13 mouse cellular contexts compared by ENCODE assay signal in the genomic region with DNA sequence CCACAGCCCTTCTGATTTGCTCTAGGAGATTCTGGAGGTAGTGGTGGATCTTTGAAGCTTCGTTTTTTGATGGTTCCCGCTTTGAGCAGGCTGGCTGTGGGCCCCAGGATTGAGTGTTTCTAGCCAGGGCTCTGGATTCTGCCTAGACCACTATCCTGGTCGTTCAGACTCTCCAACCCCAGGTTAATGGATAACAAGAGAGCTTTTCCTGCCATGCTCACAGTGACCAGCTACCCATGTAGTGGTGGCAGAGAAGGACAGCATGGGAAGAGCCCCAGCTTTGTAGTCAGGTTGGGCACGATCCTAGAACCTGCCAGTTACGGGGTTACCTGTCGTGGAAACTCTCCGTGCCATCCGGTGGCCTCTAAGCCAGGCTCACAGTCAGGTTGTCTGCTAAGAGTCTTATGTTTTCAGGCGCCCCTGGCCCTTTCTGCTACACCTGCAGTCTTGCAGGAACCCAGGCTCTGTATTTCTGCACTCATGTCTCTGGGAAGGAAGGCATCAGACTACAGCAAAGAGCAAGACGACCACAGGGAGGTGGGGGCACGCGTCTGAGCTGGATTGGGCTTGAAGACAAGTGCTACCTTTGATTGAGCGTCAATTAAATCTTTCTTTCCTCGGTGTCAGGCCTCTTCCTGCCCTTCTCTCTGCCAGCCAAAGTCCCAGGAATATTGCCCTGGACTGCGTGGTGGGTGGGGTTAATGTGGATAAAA. TPM values are rescaled to one million over a fixed set of nuclear protein-coding genes. Genes with fewer than 3 reads are reported as not detected.
DNase-seq lines count a peak whose midpoint lies in the region; ATAC-seq lines count a peak whose summit lies in the region.
"Had no signal": no experiment of that assay in that cellular context is flagged by ENCODE, and none has a peak within 500 bp of the region (broad histone marks: within the 10 kb centered on the region; RNA-seq: fewer than 3 reads in every experiment).

No protein-coding gene starts in this region.

- H3K4me3 ChIP-seq in forebrain, embryonic 10.5 days: peak overlapping the region; percentile 12; the same call in 1 of the 2 replicates
- H3K4me3 ChIP-seq in forebrain, embryonic 14.5 days (ENCODE audit: low read depth, low read length): no peak overlapping the region
- no peak overlapping the region for H3K4me3 ChIP-seq in intestine, embryonic 16.5 days (ENCODE audit: low read length)
- no peak overlapping the region for H3K4me3 ChIP-seq in midbrain, embryonic 13.5 days (replicated peaks)

- H3K27ac ChIP-seq in forebrain, embryonic 10.5 days: peak overlapping the region; percentile 81
- peak overlapping the region; percentile 87 for H3K27ac ChIP-seq in forebrain, embryonic 14.5 days (ENCODE audit: low read depth, low read length)
- H3K27ac ChIP-seq in intestine, embryonic 16.5 days (ENCODE audit: low read length): no peak overlapping the region
- peak overlapping the region; percentile 87 for H3K27ac ChIP-seq in midbrain, embryonic 13.5 days
- H3K27ac ChIP-seq: stomach, postnatal 0 days had no signal

- H3K9ac ChIP-seq in forebrain, embryonic 14.5 days (ENCODE audit: low read length): peak overlapping the region; percentile 40; the same call in 1 of the 2 replicates
- no peak overlapping the region for H3K9ac ChIP-seq in intestine, embryonic 16.5 days (ENCODE audit: low read depth, low read length)
- peak overlapping the region; percentile 29 for H3K9ac ChIP-seq in midbrain, embryonic 13.5 days (replicated peaks)
- H3K9ac ChIP-seq: liver, postnatal 0 days had no signal

- DNase-seq in forebrain, embryonic 10.5 days (ENCODE audit: extremely low spot score, low spot score): peak; percentile 21
- no peak for DNase-seq in forebrain, embryonic 14.5 days (ENCODE audit: low spot score)
- no peak for DNase-seq in thymus, postnatal 4 days
- no peak for DNase-seq in left cerebral cortex, adult 9 months (ENCODE audit: low spot score in 2 of 2)
- no peak for DNase-seq in right cerebral cortex, postnatal 4 days
- DNase-seq: adrenal gland, postnatal 36 days; cerebellum, adult 2 months; heart, adult 18-20 months; heart, postnatal 14 days; liver, postnatal 0 days had no signal

- peak; percentile 52 for ATAC-seq in forebrain, embryonic 14.5 days
- peak; percentile 56; the same call in 1 of the 2 replicates for ATAC-seq in intestine, embryonic 16.5 days
- ATAC-seq in midbrain, embryonic 13.5 days: peak; percentile 66
- ATAC-seq: liver, postnatal 0 days had no signal

- WGBS in forebrain, embryonic 10.5 days: 61% methylated on average over 15 of the region's 15 CpGs
- 41% methylated on average over 15 of the region's 15 CpGs for WGBS in forebrain, embryonic 14.5 days
- WGBS in intestine, embryonic 16.5 days: 51% methylated on average over 15 of the region's 15 CpGs
- 42% methylated on average over 15 of the region's 15 CpGs for WGBS in midbrain, embryonic 13.5 days

- H3K9me3 ChIP-seq in forebrain, embryonic 10.5 days: no peaks in the 10 kb centered on the region
- no peaks in the 10 kb centered on the region for H3K9me3 ChIP-seq in forebrain, embryonic 14.5 days (replicated peaks; ENCODE audit: control insufficient read depth, low read length)
- H3K9me3 ChIP-seq in intestine, embryonic 16.5 days (ENCODE audit: control insufficient read depth, low read length): no peaks in the 10 kb centered on the region
- no peaks in the 10 kb centered on the region for H3K9me3 ChIP-seq in midbrain, embryonic 13.5 days

- H3K27me3 ChIP-seq in forebrain, embryonic 10.5 days (ENCODE audit: poor library complexity, severe bottlenecking): no peaks in the 10 kb centered on the region
- H3K27me3 ChIP-seq in forebrain, embryonic 14.5 days (replicated peaks; ENCODE audit: control insufficient read depth, insufficient read depth, low read length): no peaks in the 10 kb centered on the region
- no peaks in the 10 kb centered on the region for H3K27me3 ChIP-seq in intestine, embryonic 16.5 days (replicated peaks; ENCODE audit: control insufficient read depth, insufficient read depth, low read length)
- peaks cover 14% of the 10 kb centered on the region for H3K27me3 ChIP-seq in midbrain, embryonic 13.5 days

- peaks cover 51% of the 10 kb centered on the region for H3K4me1 ChIP-seq in forebrain, embryonic 10.5 days
- H3K4me1 ChIP-seq in forebrain, embryonic 14.5 days (ENCODE audit: control insufficient read depth, insufficient read depth, low read length): peaks cover 22% of the 10 kb centered on the region
- H3K4me1 ChIP-seq in intestine, embryonic 16.5 days (ENCODE audit: control insufficient read depth, insufficient read depth, low read length): no peaks in the 10 kb centered on the region
- peaks cover 38% of the 10 kb centered on the region for H3K4me1 ChIP-seq in midbrain, embryonic 13.5 days (replicated peaks)

- peaks cover 12% of the 10 kb centered on the region for H3K36me3 ChIP-seq in forebrain, embryonic 10.5 days (replicated peaks)
- H3K36me3 ChIP-seq in forebrain, embryonic 14.5 days (ENCODE audit: control insufficient read depth, insufficient read depth, low read length): 0 out of 2 replicates have a peak, but pooled peaks cover 3% of the 10 kb centered on the region
- no peaks in the 10 kb centered on the region for H3K36me3 ChIP-seq in intestine, embryonic 16.5 days (ENCODE audit: control insufficient read depth, insufficient read depth, low read length)
- H3K36me3 ChIP-seq in midbrain, embryonic 13.5 days: no peaks in the 10 kb centered on the region

- peak overlapping the region; percentile 24; the same call in 1 of the 2 replicates for H3K4me2 ChIP-seq in forebrain, embryonic 14.5 days (ENCODE audit: low read length)
- no peak overlapping the region for H3K4me2 ChIP-seq in intestine, embryonic 16.5 days (ENCODE audit: low read depth, low read length)
- peak overlapping the region; percentile 42 for H3K4me2 ChIP-seq in midbrain, embryonic 13.5 days (replicated peaks)

RNA-seq across cellular contexts. Expression of a gene that starts 33.8 kb away (rescaled TPM):
- polyA plus RNA-seq in forebrain, embryonic 10.5 days (2016; fragmentation: Nextera tagmentation; extraction: Ambion mirVana): 16.2 and 16.3 TPM in 2 replicates
- polyA plus RNA-seq in forebrain, embryonic 14.5 days (2014; fragmentation: Nextera tagmentation; extraction: Ambion mirVana): 18.0 and 26.0 TPM in 2 replicates
- 5.7 and 6.4 TPM in 2 replicates for polyA plus RNA-seq in intestine, embryonic 16.5 days (2015; fragmentation: Nextera tagmentation; extraction: Ambion mirVana)
- polyA plus RNA-seq in midbrain, embryonic 13.5 days (2015; fragmentation: Nextera tagmentation; extraction: Ambion mirVana): 9.8 and 12.3 TPM in 2 replicates

RNA-seq across cellular contexts. Expression of a gene that starts 35.1 kb away (rescaled TPM):
- 48.3 and 48.9 TPM in 2 replicates for polyA plus RNA-seq in forebrain, embryonic 10.5 days (2016; fragmentation: Nextera tagmentation; extraction: Ambion mirVana)
- 46.4 and 47.6 TPM in 2 replicates for polyA plus RNA-seq in forebrain, embryonic 14.5 days (2014; fragmentation: Nextera tagmentation; extraction: Ambion mirVana)
- 27.9 and 29.5 TPM in 2 replicates for polyA plus RNA-seq in intestine, embryonic 16.5 days (2015; fragmentation: Nextera tagmentation; extraction: Ambion mirVana)
- 56.6 and 57.3 TPM in 2 replicates for polyA plus RNA-seq in midbrain, embryonic 13.5 days (2015; fragmentation: Nextera tagmentation; extraction: Ambion mirVana)

RNA-seq across cellular contexts. Expression of a gene that starts 35.2 kb away (rescaled TPM):
- 90.1 and 90.5 TPM in 2 replicates for polyA plus RNA-seq in forebrain, embryonic 10.5 days (2016; fragmentation: Nextera tagmentation; extraction: Ambion mirVana)
- 96.2 and 108 TPM in 2 replicates for polyA plus RNA-seq in forebrain, embryonic 14.5 days (2014; fragmentation: Nextera tagmentation; extraction: Ambion mirVana)
- 50.7 and 56.4 TPM in 2 replicates for polyA plus RNA-seq in intestine, embryonic 16.5 days (2015; fragmentation: Nextera tagmentation; extraction: Ambion mirVana)
- 96.4 and 106 TPM in 2 replicates for polyA plus RNA-seq in midbrain, embryonic 13.5 days (2015; fragmentation: Nextera tagmentation; extraction: Ambion mirVana)
